ENCODE assay signal across 30 mouse cellular contexts in the genomic region with DNA sequence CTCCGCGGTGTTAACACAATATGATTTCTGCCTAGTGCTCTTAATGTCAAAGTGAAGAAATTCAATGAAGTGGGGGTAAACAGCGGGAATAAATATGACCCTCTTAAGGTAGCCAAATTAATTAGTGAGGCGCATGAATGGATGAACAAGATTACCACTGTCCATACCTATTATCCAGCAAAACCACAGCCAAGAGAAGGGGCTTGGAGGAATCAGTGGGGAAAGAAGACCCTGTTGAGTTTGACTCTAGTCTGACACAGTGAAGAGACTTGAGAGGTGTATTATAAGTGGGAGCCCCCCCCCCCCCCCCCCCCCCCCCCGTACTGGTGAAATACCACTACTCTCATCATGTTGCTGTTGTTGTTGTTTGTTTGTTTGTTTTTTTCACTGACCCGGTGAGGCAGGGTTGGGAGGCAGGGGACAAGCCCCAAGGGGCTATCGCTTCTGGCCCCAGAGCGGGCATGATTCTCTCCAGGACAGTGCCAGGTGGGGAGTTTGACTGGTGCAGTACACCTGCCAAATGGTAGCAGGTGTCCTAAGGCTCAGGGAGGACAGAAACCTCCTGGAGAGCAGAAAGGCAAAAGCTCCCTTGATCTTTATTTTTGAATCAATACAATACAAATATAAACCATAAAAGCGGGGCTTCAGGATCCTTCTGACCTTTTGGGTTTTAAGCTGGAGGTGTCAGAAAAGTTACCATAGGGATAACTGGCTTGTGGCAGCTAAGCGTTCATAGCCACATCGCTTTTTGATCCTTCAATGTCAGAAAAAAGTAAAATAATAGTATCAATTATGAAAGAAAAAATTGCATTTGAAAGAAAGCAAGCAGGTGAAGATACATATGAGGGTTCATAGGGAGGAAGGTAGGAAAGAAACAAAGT. TPM values are rescaled to one million over a fixed set of nuclear protein-coding genes. Genes with fewer than 3 reads are reported as not detected.
A peak's percentile ranks its signal among the peaks of the same experiment; 100 is the strongest.
DNase-seq lines count a peak whose midpoint lies in the region; ATAC-seq and TF ChIP-seq lines count a peak whose summit lies in the region.
"Had no signal": no experiment of that assay in that cellular context is flagged by ENCODE, and none has a peak within 500 bp of the region (broad histone marks: within the 10 kb centered on the region; RNA-seq: fewer than 3 reads in every experiment).

No protein-coding gene starts in this region.

- 0 out of 2 replicates have a peak, but pooled peaks cover 4% of the 10 kb centered on the region for H3K9me3 ChIP-seq in embryonic facial prominence, embryonic 14.5 days (ENCODE audit: control insufficient read depth, low read length)
- peaks cover 9% of the 10 kb centered on the region for H3K9me3 ChIP-seq in embryonic facial prominence, embryonic 10.5 days
- 0 out of 2 replicates have a peak, but pooled peaks cover 7% of the 10 kb centered on the region for H3K9me3 ChIP-seq in hindbrain, embryonic 13.5 days
- peaks cover 10% of the 10 kb centered on the region for H3K9me3 ChIP-seq in hindbrain, embryonic 10.5 days
- H3K9me3 ChIP-seq in E14TG2a.4 (ENCODE audit: low read length), result no peaks in the 10 kb centered on the region
- no peaks in the 10 kb centered on the region for H3K9me3 ChIP-seq in liver, embryonic 14.5 days (ENCODE audit: control insufficient read depth, low read length)

- WGBS in embryonic facial prominence, embryonic 14.5 days, result 89% methylated on average over 10 of the region's 11 CpGs
- 92% methylated on average over 10 of the region's 11 CpGs for WGBS in embryonic facial prominence, embryonic 10.5 days
- WGBS in hindbrain, embryonic 13.5 days, result 93% methylated on average over 10 of the region's 11 CpGs
- WGBS in hindbrain, embryonic 10.5 days, result 95% methylated on average over 10 of the region's 11 CpGs
- WGBS in liver, embryonic 14.5 days (ENCODE audit: insufficient replicate concordance), result 73% methylated on average over 11 of the region's 11 CpGs

- no peaks in the 10 kb centered on the region for H3K27me3 ChIP-seq in embryonic facial prominence, embryonic 14.5 days (replicated peaks; ENCODE audit: control insufficient read depth, insufficient read depth, low read length)
- no peaks in the 10 kb centered on the region for H3K27me3 ChIP-seq in embryonic facial prominence, embryonic 10.5 days (replicated peaks; ENCODE audit: low read depth, poor library complexity, severe bottlenecking)
- no peaks in the 10 kb centered on the region for H3K27me3 ChIP-seq in hindbrain, embryonic 13.5 days
- H3K27me3 ChIP-seq in hindbrain, embryonic 10.5 days (ENCODE audit: insufficient read depth, poor library complexity, severe bottlenecking), result no peaks in the 10 kb centered on the region
- no peaks in the 10 kb centered on the region for H3K27me3 ChIP-seq in E14TG2a.4 (ENCODE audit: insufficient read depth, low read length)
- H3K27me3 ChIP-seq in liver, embryonic 14.5 days (ENCODE audit: control insufficient read depth, insufficient read depth, low read length), result no peaks in the 10 kb centered on the region
- H3K27me3 ChIP-seq: embryonic facial prominence, embryonic 12.5 days; forebrain, embryonic 12.5 days had no signal

- ATAC-seq in embryonic facial prominence, embryonic 14.5 days (ENCODE audit: low read depth), result 0 out of 2 replicates have a peak, but pooled peaks have one; percentile 60
- 0 out of 2 replicates have a peak, but pooled peaks have one; percentile 43 for ATAC-seq in hindbrain, embryonic 13.5 days (ENCODE audit: low FRiP score)
- ATAC-seq in liver, embryonic 14.5 days (ENCODE audit: insufficient read depth), result peak; percentile 88; the same call in 1 of the 2 replicates
- ATAC-seq: activated CD4-positive, CD25-positive, alpha-beta regulatory T cell, adult 4 months; midbrain, embryonic 16.5 days; Patski had no signal

- H3K9ac ChIP-seq in embryonic facial prominence, embryonic 14.5 days (ENCODE audit: low read depth, low read length), result no peak overlapping the region
- H3K9ac ChIP-seq in hindbrain, embryonic 13.5 days, result no peak overlapping the region
- no peak overlapping the region for H3K9ac ChIP-seq in liver, embryonic 14.5 days (replicated peaks)
- H3K9ac ChIP-seq: embryonic facial prominence, embryonic 12.5 days; forebrain, embryonic 12.5 days had no signal

- H3K4me2 ChIP-seq in embryonic facial prominence, embryonic 14.5 days (ENCODE audit: low read depth, low read length), result no peak overlapping the region
- H3K4me2 ChIP-seq in hindbrain, embryonic 13.5 days, result no peak overlapping the region
- H3K4me2 ChIP-seq in liver, embryonic 14.5 days (ENCODE audit: low read depth), result no peak overlapping the region
- H3K4me2 ChIP-seq: embryonic facial prominence, embryonic 12.5 days; forebrain, embryonic 12.5 days had no signal

- no peak for TF ChIP-seq CTCF in E14TG2a.4 (conservative IDR thresholded peaks at IDR 0.05; ENCODE audit: low read length)
- no peak for TF ChIP-seq CTCF in liver, embryonic 14.5 days (IDR thresholded peaks at IDR 0.05; ENCODE audit: low read depth)

- no peak for TF ChIP-seq EP300 in liver, embryonic 14.5 days (IDR thresholded peaks at IDR 0.05; ENCODE audit: low read depth)

- H3K4me3 ChIP-seq in embryonic facial prominence, embryonic 14.5 days (ENCODE audit: low read depth, low read length), result no peak overlapping the region
- no peak overlapping the region for H3K4me3 ChIP-seq in embryonic facial prominence, embryonic 10.5 days
- H3K4me3 ChIP-seq in hindbrain, embryonic 13.5 days, result no peak overlapping the region
- no peak overlapping the region for H3K4me3 ChIP-seq in hindbrain, embryonic 10.5 days
- H3K4me3 ChIP-seq in E14TG2a.4 (replicated peaks; ENCODE audit: low read length), result peak overlapping the region; percentile 73
- H3K4me3 ChIP-seq in liver, embryonic 14.5 days (ENCODE audit: insufficient read depth in 1 of 2, low read depth in 2 of 2, low read length in 2 of 2), result no peak overlapping the region
- H3K4me3 ChIP-seq: embryonic facial prominence, embryonic 12.5 days; erythroblast, embryonic 14.5 days; forebrain, embryonic 12.5 days; layer of hippocampus, adult 2 months; midbrain, embryonic 10.5 days; myocyte had no signal

- no peak overlapping the region for H3K27ac ChIP-seq in embryonic facial prominence, embryonic 14.5 days (replicated peaks; ENCODE audit: low read depth, low read length)
- no peak overlapping the region for H3K27ac ChIP-seq in embryonic facial prominence, embryonic 10.5 days (replicated peaks)
- H3K27ac ChIP-seq in hindbrain, embryonic 13.5 days, result no peak overlapping the region
- no peak overlapping the region for H3K27ac ChIP-seq in hindbrain, embryonic 10.5 days
- H3K27ac ChIP-seq in liver, embryonic 14.5 days, result no peak overlapping the region
- H3K27ac ChIP-seq: embryonic facial prominence, embryonic 12.5 days; forebrain, embryonic 12.5 days; layer of hippocampus, adult 2 months; midbrain, embryonic 10.5 days; stomach, postnatal 0 days had no signal

- H3K4me1 ChIP-seq in embryonic facial prominence, embryonic 14.5 days (ENCODE audit: control insufficient read depth, insufficient read depth, low read length), result no peaks in the 10 kb centered on the region
- H3K4me1 ChIP-seq in embryonic facial prominence, embryonic 10.5 days, result no peaks in the 10 kb centered on the region
- H3K4me1 ChIP-seq in hindbrain, embryonic 13.5 days (replicated peaks), result no peaks in the 10 kb centered on the region
- H3K4me1 ChIP-seq in hindbrain, embryonic 10.5 days (replicated peaks), result no peaks in the 10 kb centered on the region
- peaks cover 4% of the 10 kb centered on the region; the same call in 1 of the 2 replicates for H3K4me1 ChIP-seq in E14TG2a.4 (replicated peaks; ENCODE audit: low read depth, low read length)
- no peaks in the 10 kb centered on the region for H3K4me1 ChIP-seq in liver, embryonic 14.5 days (replicated peaks; ENCODE audit: control insufficient read depth in 2 of 2, insufficient read depth in 2 of 2, low read length in 1 of 2)
- H3K4me1 ChIP-seq: embryonic facial prominence, embryonic 12.5 days; forebrain, embryonic 12.5 days; midbrain, embryonic 10.5 days had no signal

- no peak for DNase-seq in embryonic facial prominence, embryonic 14.5 days (ENCODE audit: low spot score)
- no peak for DNase-seq in embryonic facial prominence, embryonic 10.5 days (ENCODE audit: low spot score)
- DNase-seq in hindbrain, embryonic 10.5 days (ENCODE audit: low spot score), result no peak
- no peak for DNase-seq in liver, embryonic 14.5 days (ENCODE audit: low read depth in 3 of 3, low spot score in 3 of 3)
- no peak for DNase-seq in right cerebral cortex, postnatal 36 days (ENCODE audit: low spot score in 2 of 2)
- DNase-seq in frontal cortex, postnatal 36 days (ENCODE audit: low spot score in 2 of 2), result no peak
- DNase-seq: adrenal gland, adult 8-10 months; cerebellum, adult 18-20 months; cerebellum, postnatal 14 days; heart, postnatal 14 days; kidney, adult 9 months; kidney, postnatal 25 days; layer of hippocampus, postnatal 36 days; lung, adult 18-20 months; lung, postnatal 10 days; thymus, adult 2 months; thymus, postnatal 4 days had no signal

- H3K36me3 ChIP-seq in embryonic facial prominence, embryonic 14.5 days (ENCODE audit: control insufficient read depth, insufficient read depth, low read length), result no peaks in the 10 kb centered on the region
- H3K36me3 ChIP-seq in embryonic facial prominence, embryonic 10.5 days (replicated peaks), result no peaks in the 10 kb centered on the region
- H3K36me3 ChIP-seq in hindbrain, embryonic 13.5 days, result no peaks in the 10 kb centered on the region
- no peaks in the 10 kb centered on the region for H3K36me3 ChIP-seq in hindbrain, embryonic 10.5 days
- no peaks in the 10 kb centered on the region for H3K36me3 ChIP-seq in E14TG2a.4 (ENCODE audit: insufficient read depth, low read length)
- no peaks in the 10 kb centered on the region for H3K36me3 ChIP-seq in liver, embryonic 14.5 days (replicated peaks; ENCODE audit: control insufficient read depth, insufficient read depth, low read depth)
- H3K36me3 ChIP-seq: embryonic facial prominence, embryonic 12.5 days; forebrain, embryonic 12.5 days; G1E; midbrain, embryonic 10.5 days had no signal

RNA-seq across cellular contexts. Expression of a gene that starts 10.7 kb away (rescaled TPM):
- polyA plus RNA-seq in embryonic facial prominence, embryonic 14.5 days (2014; fragmentation: Nextera tagmentation; extraction: Ambion mirVana), result 20.5 and 24.5 TPM in 2 replicates
- polyA plus RNA-seq in embryonic facial prominence, embryonic 10.5 days (2016; fragmentation: Nextera tagmentation; extraction: Ambion mirVana), result 15.2 and 18.1 TPM in 2 replicates
- polyA plus RNA-seq in hindbrain, embryonic 13.5 days (2015; fragmentation: Nextera tagmentation; extraction: Ambion mirVana), result 22.4 and 22.7 TPM in 2 replicates
- 14.0 and 16.9 TPM in 2 replicates for polyA plus RNA-seq in hindbrain, embryonic 10.5 days (2016; fragmentation: Nextera tagmentation; extraction: Ambion mirVana)
- 0.64 and 0.87 TPM in 2 replicates for polyA plus RNA-seq in liver, embryonic 14.5 days (2012; rRNA removed)
- 1.7 and 1.9 TPM in 2 replicates for polyA plus RNA-seq in liver, embryonic 14.5 days (2014; fragmentation: Nextera tagmentation; extraction: Ambion mirVana)
